ENCODE assay signal across 15 mouse cellular contexts in the genomic region with DNA sequence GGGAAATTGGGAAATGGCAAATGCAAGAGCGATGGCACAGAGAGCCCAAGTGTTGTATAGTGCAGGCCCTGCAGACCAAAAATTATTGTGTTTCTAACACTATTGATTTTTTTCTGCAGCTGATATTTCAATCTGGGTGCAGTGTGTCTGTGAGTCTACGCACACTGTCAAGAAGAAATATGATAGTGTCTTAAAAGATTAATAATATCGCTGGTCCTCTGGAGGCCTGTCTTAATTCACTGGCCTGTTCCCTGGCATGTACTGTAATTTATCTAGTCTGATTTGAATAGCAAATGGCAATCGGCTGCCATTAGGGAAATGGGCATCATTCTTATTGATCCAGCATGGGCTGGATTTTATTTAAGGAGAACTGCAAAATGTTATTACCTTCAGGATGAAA.
"Had no signal": no experiment of that assay in that cellular context is flagged by ENCODE, and none has a peak within 500 bp of the region (broad histone marks: within the 10 kb centered on the region; RNA-seq: fewer than 3 reads in every experiment).

No protein-coding gene starts in this region.

- H3K4me2 ChIP-seq: limb, embryonic 12.5 days; midbrain, embryonic 13.5 days; stomach, embryonic 15.5 days had no signal

- H3K27me3 ChIP-seq: limb, embryonic 12.5 days; midbrain, embryonic 13.5 days; stomach, embryonic 15.5 days had no signal

- H3K4me1 ChIP-seq: stomach, embryonic 15.5 days had no signal

- H3K9ac ChIP-seq: limb, embryonic 12.5 days; liver, embryonic 14.5 days; midbrain, embryonic 13.5 days; stomach, embryonic 15.5 days had no signal

- H3K9me3 ChIP-seq: limb, embryonic 12.5 days; midbrain, embryonic 13.5 days; stomach, embryonic 15.5 days had no signal

- ATAC-seq: midbrain, embryonic 13.5 days had no signal

- H3K36me3 ChIP-seq: limb, embryonic 12.5 days; midbrain, embryonic 13.5 days; stomach, embryonic 15.5 days had no signal

- H3K4me3 ChIP-seq: left cerebral cortex, adult 2 months; limb, embryonic 12.5 days; midbrain, embryonic 13.5 days; stomach, embryonic 15.5 days had no signal

- DNase-seq: kidney, adult 11 months; kidney, adult 9 months; kidney, postnatal 10 days; kidney, postnatal 4 days; lung, adult 18-20 months; retina, postnatal 1 day; right cerebral cortex, postnatal 4 days; spleen, adult 18-20 months; thymus, adult 2 months; thymus, postnatal 25 days had no signal

- H3K27ac ChIP-seq: left cerebral cortex, adult 2 months; limb, embryonic 12.5 days; liver, embryonic 14.5 days; midbrain, embryonic 13.5 days; stomach, embryonic 15.5 days had no signal
